Mouse (Mus musculus) hindbrain, embryonic 10.5 days (tissue): ENCODE results near the gene Paqr3. TPM values are rescaled to one million over a fixed set of nuclear protein-coding genes. Genes with fewer than 3 reads are reported as not detected.

Experiments
- DNase-seq: peaks from one replicate; pipeline ENCODE4 v3.0.0-alpha.2; 2017; ENCODE audit warnings: low spot score
- H3K27ac ChIP-seq: fragments of 300-500 bp; sonication (generic); 2 replicates; pipeline ENCODE4 v1.5.1; 2016; ENCODE audit warnings: mild to moderate bottlenecking, moderate library complexity
- H3K27me3 ChIP-seq: fragments of 300-500 bp; sonication (generic); 2 replicates; pipeline ENCODE4 v1.6.1; 2016; ENCODE audit warnings: mild to moderate bottlenecking; ENCODE audit not compliant: poor library complexity, insufficient read depth, severe bottlenecking
- H3K36me3 ChIP-seq: fragments of 300-500 bp; sonication (generic); 2 replicates; pipeline ENCODE4 v1.6.1; 2016; ENCODE audit warnings: mild to moderate bottlenecking, moderate library complexity
- H3K4me1 ChIP-seq: fragments of 300-500 bp; sonication (generic); replicated peaks from 2 replicates; pipeline ENCODE4 v1.6.1; 2016; ENCODE audit warnings: mild to moderate bottlenecking
- H3K4me3 ChIP-seq: fragments of 300-500 bp; sonication (generic); 2 replicates; pipeline ENCODE4 v1.5.1; 2016; ENCODE audit warnings: mild to moderate bottlenecking, moderate library complexity
- H3K9me3 ChIP-seq: fragments of 300-500 bp; sonication (generic); 2 replicates; pipeline ENCODE4 v1.6.1; 2016; ENCODE audit warnings: mild to moderate bottlenecking, moderate library complexity
- WGBS: fragments of 180-500 bp; shearing (Covaris S2); methylation state at CpG from one replicate; pipeline ENCODE4 v1.1.7; 2016; 5-methylcytosine and 5-hydroxymethylcytosine counted together
- polyA plus RNA-seq: library from polyadenylated mRNA; unstranded; fragments of >200 nt; fragmentation: Nextera tagmentation; extraction: Ambion mirVana; gene quantifications from 2 replicates; pipeline ENCODE4 v1.2.1, GENCODE M21; 2016

The Paqr3 gene
- polyA plus RNA-seq, 1 experiment from 2014 or later: 12.9 TPM

DNA sequence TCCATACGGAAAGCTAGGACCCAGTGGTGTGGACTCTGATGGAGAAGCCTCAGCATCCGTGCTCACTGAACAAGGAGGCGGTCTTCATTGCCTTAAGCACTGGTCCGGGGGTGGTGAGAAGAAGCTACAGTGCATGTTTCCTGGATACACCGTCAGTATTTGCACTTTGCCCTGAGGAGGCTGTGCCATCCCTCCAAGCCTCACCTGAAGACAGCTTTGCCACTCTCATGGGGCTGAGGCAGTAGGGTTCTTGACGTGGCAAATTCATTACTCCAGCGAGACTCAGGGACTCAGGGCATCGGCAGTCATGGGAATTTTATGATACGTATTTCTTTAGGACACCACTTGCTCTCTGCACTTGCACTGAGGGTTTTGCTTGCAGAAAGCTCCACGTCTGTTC, 64.7 kb downstream of the Paqr3 start:
- no peaks in the 10 kb centered on the region for H3K27me3 ChIP-seq
- no peaks in the 10 kb centered on the region for H3K4me1 ChIP-seq
- DNase-seq: no peak
- H3K9me3 ChIP-seq: no peaks in the 10 kb centered on the region
- no peak overlapping the region for H3K27ac ChIP-seq
- H3K36me3 ChIP-seq: peaks cover 8% of the 10 kb centered on the region; the same call in 1 of the 2 replicates
- no peak overlapping the region for H3K4me3 ChIP-seq
- 89% methylated on average over 10 of the region's 10 CpGs for WGBS

- Histone ChIP-seq H3K36me3 (peaks cover 8% of the 10 kb centered on the region; the same call in 1 of the 2 replicates), H3K27ac (no peak overlapping the region), H3K4me3 (no peak overlapping the region), H3K27me3 (no peaks in the 10 kb centered on the region), H3K9me3 (no peaks in the 10 kb centered on the region), H3K4me1 (no peaks in the 10 kb centered on the region)
- WGBS: 95% methylated on average over 7 of the region's 7 CpGs
- DNase-seq: no peak
Observed at GRCm38 (mm10) chr5:97045260-97045659, 66.1 kb downstream of the Paqr3 start.

Other genes starting within 250 kb of the Paqr3 start
- 10.1 and 10.2 TPM in 2 replicates for gene Bmp2k, start 113.9 kb downstream of the Paqr3 start, polyA plus RNA-seq